Mouse (Mus musculus) NIH3T3 (cell line): ENCODE results near the gene Cpsf6.
"Not testable (repeated sequence)": the region's sequence is repeated elsewhere in the genome, so short reads cannot be mapped to it uniquely, and the experiment has no call there.

Experiments used
- DNase-seq: peaks from one replicate; pipeline ENCODE4 v3.0.0-alpha.2; 2012; ENCODE audit warnings: low read depth

Gene Cpsf6

GRCm38 (mm10) chr10:117399839-117400238 lies 20.0 kb upstream of the Cpsf6 start:
- no peak for DNase-seq

DNA sequence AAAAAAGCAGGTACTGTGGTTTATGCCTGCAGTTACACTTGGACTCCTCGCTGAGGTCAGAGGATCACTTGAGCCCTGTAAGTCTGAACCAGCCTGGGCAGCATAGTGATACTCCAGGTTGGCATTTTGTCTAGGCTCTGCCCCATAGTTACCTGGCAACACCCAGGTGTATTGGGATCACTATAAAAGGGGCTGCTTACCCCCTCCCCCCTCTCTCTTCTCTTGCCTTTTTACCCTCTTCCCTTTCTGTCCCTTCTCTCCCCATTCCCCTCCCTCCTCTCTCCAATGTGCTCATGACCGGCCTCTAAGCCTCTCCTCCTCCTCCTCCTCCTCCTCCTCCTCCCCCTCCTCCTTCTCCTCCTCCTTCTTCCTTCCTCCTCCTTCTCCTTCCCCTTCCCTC lies 19.4 kb upstream of the Cpsf6 start:
- DNase-seq, result no peak

DNA sequence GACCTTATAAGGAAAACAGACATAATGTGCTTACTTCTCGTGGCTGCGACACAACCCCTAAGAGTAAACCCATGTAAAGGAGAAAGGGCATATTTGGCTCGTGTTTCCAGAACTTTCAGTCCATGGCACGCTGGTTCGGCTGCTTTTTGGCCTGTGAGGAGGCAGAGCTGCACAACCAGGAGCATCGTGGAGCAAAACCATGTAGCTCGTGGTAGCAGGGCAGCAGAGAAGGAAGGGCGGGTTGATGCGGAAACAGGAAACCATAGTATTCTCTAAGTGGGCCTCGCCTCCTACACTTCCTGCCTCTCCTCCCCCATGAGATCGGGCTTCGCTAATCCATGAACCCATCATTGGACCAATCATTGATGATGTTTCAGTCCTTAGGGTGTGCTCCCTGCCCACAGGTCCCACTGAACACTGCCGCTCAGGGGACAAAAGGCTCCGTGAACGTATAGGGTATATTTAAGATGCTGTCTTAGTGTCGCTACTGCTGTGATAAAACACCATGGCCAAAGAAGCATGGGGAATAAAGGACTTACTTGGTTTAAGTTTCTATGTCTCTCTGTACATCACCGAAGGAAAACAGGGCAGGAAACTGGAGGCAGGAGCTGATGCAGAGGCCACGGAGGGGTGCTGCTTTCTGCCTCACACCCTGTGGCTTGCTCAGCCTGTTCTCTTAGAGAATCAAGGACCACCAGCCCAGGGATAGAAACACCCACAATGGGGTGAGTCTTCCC lies 18.4 kb upstream of the Cpsf6 start:
- no peak for DNase-seq

GRCm38 (mm10) chr10:117397106-117397625 lies 17.4 kb upstream of the Cpsf6 start:
- no peak for DNase-seq

DNA sequence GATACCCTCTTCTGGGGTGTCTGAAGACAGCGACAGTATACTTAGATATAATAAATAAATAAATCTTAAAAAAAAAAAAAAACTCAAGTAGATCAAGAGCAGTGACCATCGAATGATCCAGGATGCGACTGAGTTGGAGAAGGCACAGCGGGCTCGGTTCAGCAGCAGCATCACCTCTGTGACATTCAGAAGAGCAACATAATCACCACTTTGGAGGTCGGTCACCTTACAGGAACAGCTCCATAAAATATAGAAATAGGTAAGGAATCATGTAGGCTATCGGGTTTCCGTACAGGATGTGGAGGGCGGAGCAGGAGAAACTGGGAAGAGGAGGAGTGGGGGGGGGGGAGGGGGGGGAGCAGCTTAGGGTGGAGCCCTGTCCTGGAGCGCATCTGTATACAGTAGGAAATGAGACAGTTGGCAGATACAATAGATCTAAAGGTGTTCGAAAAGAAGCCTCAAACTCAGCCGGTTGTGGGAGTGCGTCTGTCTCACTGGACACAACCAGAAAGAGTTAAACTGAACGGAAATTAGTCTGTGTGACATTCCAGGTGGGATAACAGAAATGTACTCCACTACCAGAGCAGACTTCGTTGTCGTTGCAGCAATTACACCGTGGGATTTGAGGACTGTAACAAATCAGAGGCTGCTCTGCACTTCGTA lies 16.7 kb upstream of the Cpsf6 start:
- no peak for DNase-seq

- DNase-seq, result no peak
These were observed 16.0 kb upstream of the Cpsf6 start for GRCm38 (mm10) chr10:117395801-117396200.

DNA sequence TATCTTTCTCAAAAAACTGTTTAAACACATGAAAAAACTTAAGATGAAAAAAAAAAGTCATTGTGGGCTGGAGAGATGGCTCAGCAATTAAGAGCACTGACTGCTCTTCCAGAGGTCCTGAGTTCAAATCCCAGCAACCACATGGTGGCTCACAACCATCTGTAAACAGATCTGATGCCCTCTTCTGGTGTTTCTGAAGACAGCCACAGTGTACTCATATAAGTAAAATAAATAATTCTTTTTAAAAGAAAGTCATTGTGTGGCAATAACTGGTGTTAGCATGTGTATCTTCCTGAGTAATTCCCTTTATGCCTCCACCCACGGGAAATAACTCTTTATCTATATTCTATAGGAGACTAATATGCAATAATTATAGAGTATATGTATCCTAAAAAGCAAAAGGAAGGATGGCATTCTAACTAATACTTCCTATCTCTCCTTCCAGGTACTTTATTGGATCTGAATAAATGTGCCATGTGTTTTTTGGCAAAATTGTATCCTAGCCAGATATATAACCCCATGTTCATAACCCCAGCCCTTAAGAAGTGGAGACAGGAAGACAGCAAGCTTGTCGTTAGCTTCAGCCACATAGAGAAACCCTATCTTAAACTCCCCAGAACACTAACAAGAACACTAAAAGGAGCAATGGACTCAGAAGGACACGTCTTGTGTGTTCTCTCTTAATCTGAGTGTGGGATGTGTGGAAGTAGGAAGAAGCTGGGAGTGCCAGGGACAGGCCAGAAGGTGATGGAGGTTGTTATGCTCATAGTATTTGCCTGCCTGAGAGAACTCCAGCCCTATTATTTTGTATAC lies 15.1 kb upstream of the Cpsf6 start:
- no peak for DNase-seq

DNA sequence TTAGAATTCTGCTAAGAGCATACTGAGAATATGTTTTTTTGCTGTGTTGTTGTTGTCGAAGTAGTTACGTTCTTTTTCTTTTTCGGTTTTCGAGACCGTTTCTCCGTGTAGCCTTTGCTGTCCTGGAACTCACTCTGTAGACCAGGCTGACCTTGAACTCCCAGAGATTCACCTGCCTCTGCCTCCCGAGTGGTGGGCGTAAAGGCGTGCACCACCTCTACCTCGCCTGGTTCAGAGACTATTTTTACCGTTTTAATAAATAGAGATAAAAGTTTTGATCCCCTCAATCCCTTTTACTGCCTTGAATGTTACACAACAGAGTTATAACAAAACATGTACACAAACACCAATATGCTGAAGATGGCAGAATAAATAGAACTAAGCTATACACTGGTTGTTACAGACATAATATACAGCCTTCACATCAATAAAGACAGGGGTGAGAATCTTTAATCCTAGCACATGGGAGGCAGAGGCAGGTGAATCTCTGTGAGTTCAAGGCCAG lies 14.1 kb upstream of the Cpsf6 start:
- DNase-seq, result no peak

DNA sequence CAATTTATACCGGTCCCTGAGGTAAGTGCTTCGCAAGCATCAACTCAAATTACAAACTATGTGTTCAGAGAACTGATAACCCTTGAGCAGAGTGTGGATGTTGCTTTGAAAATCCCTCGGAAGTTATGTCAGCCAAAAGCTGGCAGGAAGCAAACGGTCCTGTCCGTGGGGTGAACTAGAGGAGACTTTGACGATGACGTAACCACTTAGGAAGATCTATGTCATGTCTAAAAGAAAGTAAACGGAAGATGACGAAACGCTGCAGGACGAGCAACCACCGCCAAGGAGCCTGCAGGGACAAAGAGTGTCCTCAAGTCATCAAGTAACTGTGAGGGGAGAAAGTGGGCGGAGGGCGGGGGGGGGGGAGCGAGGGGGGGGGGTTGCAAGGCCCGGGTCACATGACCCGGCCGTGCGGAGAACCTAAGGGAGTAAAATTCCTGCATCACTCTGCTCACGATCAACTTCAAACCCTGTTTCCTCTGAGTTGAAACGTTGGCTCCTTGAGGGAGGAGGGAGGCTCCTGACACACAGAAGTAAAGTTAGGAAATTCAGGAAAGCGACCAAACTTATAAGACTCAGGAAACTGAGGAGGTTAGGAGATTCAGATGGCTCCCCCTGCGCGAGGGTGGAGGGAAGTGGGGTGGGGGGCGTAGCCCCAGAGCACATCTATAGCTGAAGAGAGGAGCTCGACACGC lies 13.5 kb upstream of the Cpsf6 start:
- peak; percentile 57 for DNase-seq

- DNase-seq, result no peak
These were observed 13.0 kb upstream of the Cpsf6 start for GRCm38 (mm10) chr10:117392832-117393195.

- DNase-seq, result not testable (repeated sequence)
These were observed 12.6 kb upstream of the Cpsf6 start for GRCm38 (mm10) chr10:117392397-117392796.

DNA sequence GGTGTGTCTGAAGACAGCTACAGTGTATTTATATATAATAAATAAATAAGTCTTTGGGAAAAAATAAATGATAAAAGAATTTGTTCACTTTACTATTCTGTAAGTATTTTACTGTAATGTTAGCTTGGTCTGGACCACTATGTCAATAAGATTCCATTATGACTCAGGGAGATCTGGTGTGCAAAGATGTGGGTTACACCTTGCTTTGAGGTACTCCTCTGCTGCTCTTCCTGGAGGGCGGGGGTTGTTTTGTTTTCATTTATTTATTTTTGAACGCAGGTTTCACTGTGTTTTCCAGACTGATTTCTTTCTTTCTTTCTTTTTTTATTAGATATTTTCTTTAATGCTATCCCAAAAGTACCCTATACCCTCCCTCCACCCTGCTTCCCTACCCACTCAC lies 12.0 kb upstream of the Cpsf6 start:
- no peak for DNase-seq

DNA sequence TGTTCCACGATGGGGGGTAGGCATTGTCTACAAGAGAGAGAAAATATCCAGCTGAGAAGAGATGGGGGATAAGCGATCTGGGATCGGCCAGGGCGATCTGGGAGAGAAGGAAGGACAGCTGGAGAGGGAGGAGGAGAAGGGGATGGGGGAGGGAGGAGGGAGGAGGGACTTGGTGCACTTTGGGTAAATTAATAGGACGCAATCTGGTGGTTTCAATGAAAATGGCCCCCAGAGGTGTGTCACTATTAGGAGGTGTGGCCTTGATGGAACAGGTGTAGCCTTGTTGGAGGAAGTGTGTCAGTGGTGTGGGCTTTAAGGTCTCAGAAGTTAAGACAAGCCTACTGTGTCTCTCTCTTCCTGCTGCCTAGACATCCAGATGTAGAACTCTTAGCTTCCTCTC lies 11.2 kb upstream of the Cpsf6 start:
- no peak for DNase-seq

DNA sequence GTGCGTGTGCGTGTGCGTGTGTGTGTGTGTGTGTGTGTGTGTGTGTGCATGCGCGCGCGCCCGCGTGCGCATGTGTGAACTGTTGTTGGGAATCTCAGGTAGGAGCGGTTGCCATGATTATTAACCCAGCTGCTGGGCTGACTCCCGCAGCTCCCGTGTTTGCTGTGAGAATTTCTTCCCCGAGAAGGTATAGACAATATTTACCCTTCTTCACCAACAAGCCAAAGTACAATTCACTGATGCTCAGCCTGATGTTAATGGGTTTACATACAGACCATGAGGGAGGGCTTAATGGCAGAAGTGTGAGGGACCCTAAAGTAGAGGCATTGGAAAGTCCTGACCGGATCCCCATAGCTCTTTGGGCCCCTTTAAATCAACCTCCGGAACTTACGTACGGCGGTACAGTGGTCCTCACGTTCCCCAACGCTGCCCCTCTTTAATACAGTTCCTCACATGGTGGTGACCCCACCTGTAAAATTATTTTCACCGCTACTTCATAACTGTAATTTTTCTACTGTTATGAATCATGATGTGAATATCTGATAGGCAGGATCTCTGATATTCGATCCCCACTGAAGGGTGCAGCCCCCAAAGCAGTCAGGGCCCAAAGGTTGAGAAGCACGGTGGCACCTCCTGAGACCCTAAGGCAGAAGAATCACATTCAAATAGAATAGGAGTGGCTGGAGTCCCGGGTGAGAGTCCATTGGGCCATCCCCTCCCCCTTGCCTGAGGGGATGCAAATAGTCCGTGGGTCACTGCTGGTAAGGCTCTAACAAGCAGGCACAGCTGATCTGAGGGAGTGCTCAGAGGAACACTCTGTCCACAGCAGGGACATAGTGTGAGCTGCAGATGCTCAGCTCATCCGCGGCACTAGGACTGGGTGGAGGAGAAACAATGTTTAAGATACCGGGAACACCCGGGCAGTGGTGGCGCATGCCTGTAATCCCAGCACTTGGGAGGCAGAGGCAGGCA lies 10.4 kb upstream of the Cpsf6 start:
- DNase-seq, result no peak

- DNase-seq, result no peak
These were observed 9.5 kb upstream of the Cpsf6 start for GRCm38 (mm10) chr10:117389371-117389740.

- no peak for DNase-seq
These were observed 9.0 kb upstream of the Cpsf6 start for GRCm38 (mm10) chr10:117388637-117389370.

DNA sequence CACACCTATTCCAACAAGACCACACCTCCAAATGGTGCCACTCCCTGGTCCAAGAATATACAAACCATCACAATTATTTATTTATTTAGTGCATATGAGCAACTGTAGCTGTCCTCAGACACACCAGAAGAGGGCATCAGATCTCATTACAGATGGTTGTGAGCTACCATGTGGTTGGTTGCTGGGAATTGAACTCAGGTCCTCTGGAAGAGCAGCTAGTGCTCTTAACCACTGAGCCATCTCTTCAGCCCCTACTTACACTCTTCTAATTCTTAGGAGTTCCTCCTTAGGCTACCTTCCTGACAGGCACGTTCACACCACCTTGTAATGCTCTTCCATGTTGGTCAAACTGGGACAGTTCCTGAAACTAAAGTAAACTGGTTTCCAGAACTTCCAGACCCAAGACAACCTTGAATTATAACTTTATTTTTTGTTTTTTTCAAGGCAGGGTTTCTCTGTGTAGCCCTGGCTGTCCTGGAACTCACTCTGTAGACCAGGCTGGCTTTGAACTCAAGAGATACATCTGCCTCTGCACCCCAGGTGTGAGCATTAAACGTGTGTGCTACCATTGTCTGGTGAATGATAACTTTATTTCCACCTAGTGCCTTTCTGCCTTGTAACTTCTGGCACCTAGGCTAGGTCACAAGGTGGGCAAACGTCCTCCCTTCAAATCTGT lies 8.3 kb upstream of the Cpsf6 start:
- DNase-seq, result not testable (repeated sequence)

- DNase-seq, result no peak
These were observed 7.2 kb upstream of the Cpsf6 start for GRCm38 (mm10) chr10:117386981-117387380.

GRCm38 (mm10) chr10:117386261-117386660 lies 6.4 kb upstream of the Cpsf6 start:
- DNase-seq, result no peak

GRCm38 (mm10) chr10:117385431-117385830 lies 5.6 kb upstream of the Cpsf6 start:
- DNase-seq, result no peak
